Mouse (Mus musculus) myocyte (in vitro differentiated cells): ENCODE measurements around the gene Spocd1.

Source experiments
- CEBPB ChIP-seq: IDR thresholded peaks from 2 replicates; pipeline ENCODE4 v1.6.1; 2011; ENCODE audit warnings: mild to moderate bottlenecking, moderate library complexity; ENCODE audit not compliant: poor library complexity, insufficient read depth, severe bottlenecking
- E2F4 ChIP-seq: IDR thresholded peaks from one replicate; pipeline ENCODE4 v1.6.1; 2011; ENCODE audit warnings: mild to moderate bottlenecking, control low read depth, moderate library complexity; ENCODE audit not compliant: insufficient read depth
- MAX ChIP-seq: IDR thresholded peaks from one replicate; pipeline ENCODE4 v1.6.1; 2011; ENCODE audit warnings: low read depth, mild to moderate bottlenecking, control low read depth
- MYOD1 ChIP-seq, 3 experiments: IDR thresholded peaks; one replicate each; pipeline ENCODE4 v1.6.1; 2011; ENCODE audit warnings: control low read depth in 2 of 3, low read depth in 2 of 3, mild to moderate bottlenecking in 2 of 3, moderate library complexity in 1 of 3; ENCODE audit not compliant: insufficient read length in 2 of 3, control insufficient read depth in 1 of 3
- MYOG ChIP-seq, 3 experiments: IDR thresholded peaks; one replicate each; pipeline ENCODE4 v1.6.1; 2011; ENCODE audit warnings: control low read depth in 2 of 3, low read depth in 2 of 3, mild to moderate bottlenecking in 2 of 3; ENCODE audit not compliant: insufficient read length in 2 of 3, control insufficient read depth in 1 of 3, insufficient read depth in 1 of 3
- POLR2A ChIP-seq: IDR thresholded peaks from one replicate; pipeline ENCODE4 v1.6.1; 2011; ENCODE audit warnings: low read depth, mild to moderate bottlenecking, control low read depth, moderate library complexity; ENCODE audit not compliant: insufficient read length
- POLR2AphosphoS2 ChIP-seq: IDR thresholded peaks from one replicate; pipeline ENCODE4 v1.6.1; 2011; ENCODE audit warnings: low read depth, control low read depth; ENCODE audit not compliant: insufficient read length
- SRF ChIP-seq: IDR thresholded peaks from one replicate; pipeline ENCODE4 v1.6.1; 2011; ENCODE audit warnings: low read depth; ENCODE audit not compliant: control insufficient read depth, insufficient read length
- TCF12 ChIP-seq: IDR thresholded peaks from one replicate; pipeline ENCODE4 v1.6.1; 2011; ENCODE audit warnings: mild to moderate bottlenecking, control low read depth; ENCODE audit not compliant: poor library complexity, insufficient read depth, severe bottlenecking
- TCF3 ChIP-seq: IDR thresholded peaks from one replicate; pipeline ENCODE4 v1.6.1; 2011; ENCODE audit warnings: low read depth, control low read depth; ENCODE audit not compliant: insufficient read length
- USF1 ChIP-seq: IDR thresholded peaks from one replicate; pipeline ENCODE4 v1.6.1; 2011; ENCODE audit warnings: low read depth, mild to moderate bottlenecking, control low read depth, moderate library complexity

- TF ChIP-seq E2F4 (no peak), POLR2A (no peak), USF1 (no peak), MAX (no peak), POLR2AphosphoS2 (no peak), TCF12 (no peak), MYOG (IDR thresholded peaks at IDR 0.05; ENCODE audit: control insufficient read depth in 1 of 3, insufficient read depth in 1 of 3, insufficient read length in 2 of 3, low read depth in 2 of 3) (no peak), CEBPB (no peak), TCF3 (no peak), SRF (no peak), MYOD1 (IDR thresholded peaks at IDR 0.05; ENCODE audit: control insufficient read depth in 1 of 3, insufficient read length in 2 of 3, low read depth in 2 of 3) (no peak)
Observed at GRCm38 (mm10) chr4:129889661-129890060, 39.4 kb upstream of the Spocd1 start.
